Mouse (Mus musculus) kidney, adult 2 months (tissue): ENCODE measurements at regions not wholly inside any gene's neighbourhood (a gene's known extent, or its start where the extent isn't known, plus 50 kb on each side); places are given as distances from the start of the nearest gene placed in this dataset.

Source experiments
- CTCF ChIP-seq: fragments of 200-500 bp; conservative IDR thresholded peaks from 2 replicates; pipeline ENCODE4 v1.5.1; 2011; ENCODE audit warnings: low read depth, mild to moderate bottlenecking, control low read depth, low read length, moderate library complexity, mixed read lengths; ENCODE audit not compliant: insufficient read depth, insufficient read length
- POLR2A ChIP-seq: fragments of 200-500 bp; IDR thresholded peaks from one replicate; pipeline ENCODE4 v1.6.1; 2011; ENCODE audit warnings: low read depth, low read length, control low read depth

- TF ChIP-seq CTCF (no peak), POLR2A (no peak)
Measured at GRCm38 (mm10) chr13:57332976-57333375, 437.2 kb upstream of the Trpc7 start.
